Mouse (Mus musculus) retina, adult 2 months (tissue): Measurements from ENCODE around the gene Rangrf.
"Not testable (repeated sequence)": the region's sequence is repeated elsewhere in the genome, so short reads cannot be mapped to it uniquely, and the experiment has no call there.

Experiments
- DNase-seq: peaks from one replicate; pipeline ENCODE4 v3.0.0-alpha.2; 2012; ENCODE audit warnings: low read depth, low spot score

The Rangrf gene

GRCm38 (mm10) chr11:68946001-68946400 is 29.0 kb downstream of the Rangrf start:
- no peak for DNase-seq

- no peak for DNase-seq
Observed at GRCm38 (mm10) chr11:68945245-68945644, 29.7 kb downstream of the Rangrf start.

GRCm38 (mm10) chr11:68942731-68943130 is 32.3 kb downstream of the Rangrf start:
- DNase-seq, result no peak

- DNase-seq, result no peak
Observed at GRCm38 (mm10) chr11:68940516-68940915, 34.5 kb downstream of the Rangrf start.

GRCm38 (mm10) chr11:68939451-68940304 is 35.3 kb downstream of the Rangrf start:
- peak; percentile 81 for DNase-seq

GRCm38 (mm10) chr11:68936951-68937350 is 38.0 kb downstream of the Rangrf start:
- DNase-seq, result not testable (repeated sequence)

GRCm38 (mm10) chr11:68933885-68934507 is 41.0 kb downstream of the Rangrf start:
- no peak for DNase-seq

GRCm38 (mm10) chr11:68929947-68930346 is 45.0 kb downstream of the Rangrf start:
- no peak for DNase-seq

GRCm38 (mm10) chr11:68926981-68927380 is 48.0 kb downstream of the Rangrf start, which contains the start of gene Odf4:
Gene Odf4 (minus strand): TSS chr11:68927081.
- DNase-seq, result no peak

GRCm38 (mm10) chr11:68924749-68925148 is 50.2 kb downstream of the Rangrf start:
- DNase-seq, result no peak

- DNase-seq, result no peak
Observed at GRCm38 (mm10) chr11:68923191-68923590, 51.8 kb downstream of the Rangrf start.
